Mouse (Mus musculus) telencephalon, adult 2 months (tissue): Measurements from ENCODE around the gene Eps15l1.

Experiments
- DNase-seq: peaks from one replicate; pipeline ENCODE4 v3.0.0-alpha.2; 2011; ENCODE audit warnings: low read depth, low spot score

Gene Eps15l1

DNA sequence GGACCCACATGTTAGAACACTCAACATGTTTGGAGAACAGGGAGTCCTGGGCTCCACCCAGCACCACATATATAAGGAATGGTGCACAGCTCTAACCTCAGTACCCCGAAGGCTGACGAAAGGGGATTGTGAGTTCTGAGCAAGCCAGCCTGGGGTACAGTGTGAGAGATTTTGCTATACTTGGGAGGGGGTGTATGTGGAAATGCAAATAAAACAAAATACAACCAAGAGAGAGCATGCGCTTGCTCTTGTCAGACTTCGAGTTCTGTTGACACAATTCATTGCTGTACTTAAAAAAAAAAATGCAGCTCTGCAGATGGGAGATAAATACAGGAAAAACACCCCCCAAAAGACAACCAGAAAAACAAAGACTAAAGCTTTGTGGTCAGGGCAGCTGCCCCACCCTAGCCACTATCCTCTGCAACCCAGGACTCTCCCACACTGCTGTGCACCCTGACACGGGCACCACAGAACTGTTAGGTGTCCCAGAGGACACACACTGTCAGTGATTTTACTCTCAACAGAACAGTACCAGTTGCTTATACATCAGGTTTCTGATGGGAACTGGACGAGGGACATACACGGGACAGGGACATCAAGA is 69.8 kb downstream of the Eps15l1 start:
- no peak for DNase-seq

DNA sequence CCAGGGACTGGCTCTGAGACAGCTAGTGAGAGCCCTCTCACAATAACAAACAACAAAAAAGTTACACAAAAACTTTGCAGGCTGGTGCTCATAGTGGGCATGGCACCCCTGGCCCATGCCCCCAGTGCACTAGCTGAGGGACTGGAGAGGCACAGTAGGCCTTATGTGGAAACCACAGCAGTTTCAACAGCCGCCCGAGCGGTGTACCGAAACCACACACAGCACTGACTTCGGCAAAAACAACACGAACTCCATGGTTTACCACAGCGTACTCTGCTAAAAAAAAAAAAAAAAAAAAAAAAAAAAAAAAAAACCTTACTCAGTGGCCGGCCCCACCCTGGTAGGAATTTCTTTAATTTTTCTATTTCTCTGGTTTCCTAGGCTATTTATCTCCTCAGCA is 70.5 kb downstream of the Eps15l1 start:
- DNase-seq, result no peak

DNA sequence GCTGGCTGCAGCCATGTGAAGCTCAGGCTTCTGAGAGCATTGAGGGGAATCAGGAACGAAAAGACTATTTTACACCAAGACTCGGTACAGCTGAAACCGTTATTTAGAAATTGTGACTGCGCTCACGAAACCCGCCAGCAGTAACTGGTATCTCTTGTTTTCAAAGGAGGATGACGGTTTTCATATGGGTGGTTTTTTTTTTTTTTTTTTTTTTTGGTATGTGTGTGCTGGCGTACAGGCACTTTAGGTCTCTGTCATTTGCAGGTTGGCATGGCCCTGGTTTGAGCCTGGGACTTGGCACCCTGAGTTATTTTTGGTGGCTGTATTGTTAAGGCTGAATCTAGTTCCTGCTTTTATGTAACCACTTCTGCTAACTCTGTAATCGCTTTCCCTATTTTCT is 71.4 kb downstream of the Eps15l1 start:
- DNase-seq, result no peak

DNA sequence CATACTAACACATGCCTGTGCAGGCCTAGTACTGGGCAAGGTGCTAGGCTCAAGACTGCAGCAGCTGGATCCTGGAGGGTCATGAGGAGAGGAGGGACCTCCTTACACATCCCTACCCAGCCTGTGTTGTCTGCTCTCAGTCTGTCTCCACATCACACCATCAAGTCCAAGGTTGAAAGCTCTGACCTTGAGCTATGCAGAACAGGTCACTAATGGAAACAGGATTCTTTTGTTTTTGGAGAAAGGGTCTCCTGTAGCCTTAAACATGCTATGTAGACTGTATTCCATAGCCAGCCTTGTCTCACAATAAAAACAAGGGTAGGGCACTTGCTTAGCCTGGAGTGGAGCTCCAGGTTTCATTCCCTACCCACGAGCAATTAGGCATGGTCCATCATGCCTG is 72.3 kb downstream of the Eps15l1 start:
- no peak for DNase-seq

DNA sequence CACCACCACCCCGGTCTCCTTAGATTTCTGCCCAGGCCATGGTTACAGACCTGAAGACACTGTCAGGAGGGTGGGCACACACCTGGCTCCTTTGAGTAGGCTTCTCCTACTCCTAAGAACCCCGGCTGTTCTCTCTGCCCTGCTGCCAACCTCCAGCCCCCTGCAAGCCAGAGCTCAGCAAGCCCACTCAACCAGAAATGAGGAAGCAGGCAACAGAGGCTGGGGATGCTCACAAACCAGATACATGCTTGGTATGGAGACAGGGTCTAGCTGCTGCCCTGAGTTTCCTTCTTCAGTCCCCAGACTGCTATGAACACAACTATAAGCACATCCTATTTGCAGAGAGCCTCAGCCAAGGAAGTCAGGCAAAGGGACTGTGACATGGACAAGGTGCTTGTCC is 73.1 kb downstream of the Eps15l1 start:
- DNase-seq, result no peak

- DNase-seq, result no peak
Measured at GRCm38 (mm10) chr8:72347553-72347952, 73.7 kb downstream of the Eps15l1 start.

GRCm38 (mm10) chr8:72343725-72344124 is 77.5 kb downstream of the Eps15l1 start:
- DNase-seq, result no peak

DNA sequence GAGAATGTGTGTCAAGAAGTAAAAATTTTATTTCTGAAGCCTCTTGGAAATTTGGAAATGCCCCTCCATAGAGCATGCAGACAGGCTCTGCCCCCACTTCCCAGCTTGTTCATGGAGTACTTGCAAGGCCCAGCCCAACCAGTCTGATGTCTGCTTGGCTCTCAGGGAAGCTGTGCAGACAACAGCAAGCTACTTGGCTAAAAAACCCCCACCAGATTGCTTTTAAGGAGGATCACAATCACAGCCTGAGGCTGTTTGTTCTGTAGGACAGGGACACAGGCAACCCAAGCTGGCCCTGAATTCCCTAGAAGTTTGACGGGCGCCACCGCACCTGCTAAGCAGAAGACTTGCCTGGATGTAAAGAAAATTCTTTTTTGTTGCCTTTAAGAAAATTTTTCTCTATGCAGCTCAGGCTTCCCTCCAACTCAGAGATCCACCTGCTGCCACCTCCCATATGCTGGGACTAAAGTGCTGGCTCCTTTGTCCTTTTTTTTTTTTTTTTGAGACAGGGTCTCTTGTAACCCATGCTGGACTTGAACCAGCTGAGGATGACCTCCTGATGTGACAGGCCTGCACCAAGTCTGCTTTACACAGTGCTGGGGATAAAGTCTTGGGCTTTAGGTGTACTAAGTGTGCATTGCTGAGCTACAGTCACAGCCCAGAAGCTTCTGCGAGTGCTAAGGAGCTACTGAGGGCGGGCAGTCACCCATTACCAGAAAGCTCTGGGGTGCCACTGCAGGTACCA is 78.5 kb downstream of the Eps15l1 start:
- DNase-seq, result no peak

GRCm38 (mm10) chr8:72337034-72337433 is 84.2 kb downstream of the Eps15l1 start:
- no peak for DNase-seq

GRCm38 (mm10) chr8:72336273-72336672 is 85.0 kb downstream of the Eps15l1 start:
- no peak for DNase-seq

DNA sequence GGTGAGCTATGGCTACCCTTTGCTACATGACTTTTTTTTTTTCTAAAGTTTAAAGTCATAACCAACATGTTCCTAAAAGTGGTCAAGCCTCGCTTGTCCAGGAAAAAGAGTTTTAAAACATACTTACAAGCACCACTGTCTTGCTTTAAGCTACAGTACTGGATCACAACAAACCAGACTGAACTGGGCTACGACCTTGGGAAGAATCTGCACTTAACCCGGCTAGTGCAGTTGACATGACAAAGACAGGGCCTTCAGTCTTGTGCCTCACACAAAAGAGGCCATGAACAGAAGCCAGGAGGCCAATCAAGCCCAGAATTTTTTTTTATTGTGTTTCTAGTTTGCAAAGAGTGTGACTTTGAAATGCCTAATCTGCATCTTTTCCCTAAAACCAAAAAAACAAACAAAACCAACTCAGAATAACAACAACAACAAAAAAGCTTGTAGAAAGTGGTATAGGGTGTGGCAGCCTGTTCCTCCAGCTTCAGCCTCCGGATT is 87.1 kb downstream of the Eps15l1 start:
- no peak for DNase-seq

- DNase-seq, result no peak
Measured at GRCm38 (mm10) chr8:72333429-72334143, 87.7 kb downstream of the Eps15l1 start.

- DNase-seq, result no peak
Measured at GRCm38 (mm10) chr8:72331631-72332030, 89.6 kb downstream of the Eps15l1 start.

GRCm38 (mm10) chr8:72330806-72331516 is 90.3 kb downstream of the Eps15l1 start:
- DNase-seq, result no peak

- no peak for DNase-seq
Measured at GRCm38 (mm10) chr8:72329116-72329515, 92.1 kb downstream of the Eps15l1 start.

- DNase-seq, result no peak
Measured at GRCm38 (mm10) chr8:72324708-72325107, 96.6 kb downstream of the Eps15l1 start.

GRCm38 (mm10) chr8:72324036-72324706 is 97.1 kb downstream of the Eps15l1 start:
- DNase-seq, result no peak

DNA sequence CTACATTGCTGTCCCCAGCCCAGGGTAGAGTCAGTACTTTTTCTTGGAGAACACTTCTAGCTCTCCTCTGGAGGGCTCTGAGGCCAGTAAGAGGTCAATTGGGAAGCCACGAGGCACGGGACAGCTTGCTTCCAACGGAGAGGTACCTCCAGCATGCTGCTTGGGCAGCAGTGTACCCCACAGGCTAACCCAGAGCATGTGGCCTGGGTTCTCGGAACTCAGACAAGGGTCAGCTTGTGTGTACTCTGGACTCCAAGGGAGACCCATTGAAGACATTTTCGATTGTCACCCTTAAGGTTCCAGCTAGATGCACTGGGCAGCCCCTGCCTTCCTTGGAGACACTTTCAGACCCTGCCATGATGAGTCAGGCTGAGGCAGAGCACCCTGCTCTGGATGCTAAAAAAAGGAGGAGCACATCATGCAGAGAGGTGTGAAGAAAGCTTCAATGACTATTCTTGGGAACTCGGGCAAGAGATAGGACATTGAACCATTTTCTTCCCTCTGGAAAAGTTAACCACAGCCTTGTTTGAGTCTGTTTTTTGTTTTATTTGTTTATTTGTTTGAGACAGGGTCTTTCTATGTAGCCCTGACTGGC is 98.0 kb downstream of the Eps15l1 start:
- DNase-seq, result peak; percentile 29

- no peak for DNase-seq
Measured at GRCm38 (mm10) chr8:72322471-72322889, 98.8 kb downstream of the Eps15l1 start.

- DNase-seq, result no peak
Measured at GRCm38 (mm10) chr8:72321635-72322441, 99.4 kb downstream of the Eps15l1 start.
